Mouse (Mus musculus): ENCODE measurements at regions not wholly inside any gene's neighbourhood (a gene's known extent, or its start where the extent isn't known, plus 50 kb on each side); places are given as distances from the start of the nearest gene placed in this dataset.

DNA sequence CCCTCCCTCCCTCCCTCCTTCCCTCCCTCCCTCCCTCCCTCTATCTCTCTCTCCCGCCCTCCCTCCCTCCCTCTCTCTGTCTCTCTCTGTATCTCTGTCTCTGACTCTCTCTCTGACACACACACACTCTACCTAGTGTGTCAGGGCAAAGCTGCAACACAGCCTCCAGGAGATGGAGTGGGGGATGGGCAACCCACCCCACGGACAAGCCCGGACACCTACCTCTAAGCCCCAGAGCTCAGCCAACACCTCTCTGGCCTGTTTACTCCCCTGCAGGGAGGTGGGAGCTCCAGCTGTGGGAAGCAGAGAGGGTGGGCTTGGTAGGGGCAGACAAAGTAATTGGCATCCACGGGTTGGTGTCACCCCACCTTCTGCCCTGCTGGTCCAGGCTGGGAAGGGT, 109.7 kb upstream of the Lhx1 start:
- Histone ChIP-seq H3K36me3 (ENCODE audit: control insufficient read depth, insufficient read depth) (no peaks in the 10 kb centered on the region), H3K9me3 (replicated peaks; ENCODE audit: control insufficient read depth, low read length) (no peaks in the 10 kb centered on the region), H3K9ac (ENCODE audit: low read length) (no peak overlapping the region), H3K4me2 (ENCODE audit: low read depth, low read length) (no peak overlapping the region), H3K4me1 (ENCODE audit: control insufficient read depth, insufficient read depth, low read length) (no peaks in the 10 kb centered on the region), H3K4me3 (ENCODE audit: low read length) (no peak overlapping the region), H3K27ac (ENCODE audit: low read length) (no peak overlapping the region), H3K27me3 (ENCODE audit: control insufficient read depth, insufficient read depth, low read length) (peaks cover 23% of the 10 kb centered on the region)
- WGBS = 12% methylated on average over 3 of the region's 4 CpGs
- ATAC-seq (replicated peaks; ENCODE audit: extremely low read depth, insufficient read depth, low FRiP score) = no peak

GRCm38 (mm10) chr11:84633300-84633699, 108.0 kb upstream of the Lhx1 start:
- Histone ChIP-seq H3K4me2 (ENCODE audit: low read depth, low read length) (no peak overlapping the region), H3K4me1 (ENCODE audit: control insufficient read depth, insufficient read depth, low read length) (no peaks in the 10 kb centered on the region), H3K9ac (ENCODE audit: low read length) (no peak overlapping the region), H3K27ac (ENCODE audit: low read length) (no peak overlapping the region), H3K4me3 (ENCODE audit: low read length) (no peak overlapping the region), H3K36me3 (ENCODE audit: control insufficient read depth, insufficient read depth) (no peaks in the 10 kb centered on the region), H3K27me3 (ENCODE audit: control insufficient read depth, insufficient read depth, low read length) (peaks cover 9% of the 10 kb centered on the region), H3K9me3 (replicated peaks; ENCODE audit: control insufficient read depth, low read length) (no peaks in the 10 kb centered on the region)
- WGBS = 69% methylated on average over 8 of the region's 8 CpGs
- no peak for ATAC-seq (replicated peaks; ENCODE audit: extremely low read depth, insufficient read depth, low FRiP score)

DNA sequence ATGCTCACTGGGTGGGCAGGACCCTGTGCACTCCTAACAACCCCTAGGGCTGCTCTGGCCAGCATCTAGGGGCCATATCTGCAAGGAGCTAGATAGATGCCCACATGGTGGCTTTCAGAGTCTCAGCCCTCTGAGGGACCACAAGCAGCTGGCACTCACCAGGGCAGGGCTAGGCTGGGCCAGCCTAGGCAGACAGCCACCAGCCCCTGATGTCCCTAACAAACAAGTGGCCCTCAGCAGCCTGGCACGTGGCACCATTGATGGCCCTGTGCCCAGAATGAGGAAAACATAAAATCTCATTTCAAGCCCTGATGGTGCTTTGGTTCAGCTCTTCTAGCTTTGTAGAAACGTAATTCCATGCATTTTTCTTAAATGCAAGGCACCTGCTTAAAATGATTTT, 102.8 kb upstream of the Lhx1 start:
- WGBS = 73% methylated on average over 2 of the region's 2 CpGs
- Histone ChIP-seq H3K27me3 (ENCODE audit: control insufficient read depth, insufficient read depth, low read length) (no peaks in the 10 kb centered on the region), H3K9ac (ENCODE audit: low read length) (no peak overlapping the region), H3K27ac (ENCODE audit: low read length) (no peak overlapping the region), H3K9me3 (replicated peaks; ENCODE audit: control insufficient read depth, low read length) (no peaks in the 10 kb centered on the region), H3K4me1 (ENCODE audit: control insufficient read depth, insufficient read depth, low read length) (no peaks in the 10 kb centered on the region), H3K36me3 (ENCODE audit: control insufficient read depth, insufficient read depth) (no peaks in the 10 kb centered on the region), H3K4me2 (ENCODE audit: low read depth, low read length) (no peak overlapping the region), H3K4me3 (ENCODE audit: low read length) (no peak overlapping the region)
- no peak for ATAC-seq (replicated peaks; ENCODE audit: extremely low read depth, insufficient read depth, low FRiP score)

DNA sequence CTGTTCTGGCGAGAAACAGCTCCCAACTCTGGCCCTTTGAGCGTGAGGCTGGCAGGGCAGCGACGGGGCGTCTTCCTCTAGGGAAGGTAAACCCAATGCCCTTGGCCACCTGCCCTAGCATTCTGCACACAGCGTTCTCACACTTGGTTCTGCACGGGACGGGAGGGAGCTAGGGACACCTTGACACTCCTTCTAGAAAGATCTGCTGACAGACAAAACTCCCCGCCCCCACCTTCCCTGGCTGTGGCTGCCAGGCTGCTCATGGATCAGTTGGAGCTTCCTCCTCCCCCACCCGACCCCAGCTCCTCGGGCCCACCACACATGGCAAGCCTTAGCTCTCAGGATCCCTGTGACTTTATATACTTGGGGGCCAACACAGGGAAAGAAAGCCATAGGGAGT, 102.3 kb upstream of the Lhx1 start:
- Histone ChIP-seq H3K4me2 (ENCODE audit: low read depth, low read length) (no peak overlapping the region), H3K9me3 (replicated peaks; ENCODE audit: control insufficient read depth, low read length) (no peaks in the 10 kb centered on the region)

DNA sequence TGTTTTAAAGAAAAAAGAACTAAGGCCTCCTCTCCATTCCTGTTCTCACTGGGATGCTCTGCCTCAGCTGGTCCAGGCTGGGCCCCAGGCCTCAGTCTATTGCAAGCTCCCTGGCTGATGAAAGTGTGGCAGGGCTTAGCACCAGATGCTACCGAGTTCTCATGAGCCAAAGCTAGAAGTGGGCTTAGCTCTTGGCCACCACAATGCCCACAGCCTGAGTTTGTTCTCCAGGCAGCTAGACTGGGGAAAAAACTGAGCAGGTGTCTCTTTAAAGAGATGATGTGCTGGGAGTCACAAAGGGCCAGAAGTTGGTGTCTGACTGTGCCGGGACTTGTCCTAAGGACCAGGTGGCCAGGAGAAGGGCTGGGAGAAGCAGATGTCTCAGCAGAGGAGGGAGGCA, 101.9 kb upstream of the Lhx1 start:
- H3K4me2 ChIP-seq (ENCODE audit: low read depth, low read length) = no peak overlapping the region
- H3K4me1 ChIP-seq (ENCODE audit: control insufficient read depth, insufficient read depth, low read length) = no peaks in the 10 kb centered on the region
- no peaks in the 10 kb centered on the region for H3K27me3 ChIP-seq (ENCODE audit: control insufficient read depth, insufficient read depth, low read length)
- 69% methylated on average over 2 of the region's 2 CpGs for WGBS
- no peak for ATAC-seq (replicated peaks; ENCODE audit: extremely low read depth, insufficient read depth, low FRiP score)
- no peak overlapping the region for H3K27ac ChIP-seq (ENCODE audit: low read length)
- H3K9me3 ChIP-seq (replicated peaks; ENCODE audit: control insufficient read depth, low read length) = no peaks in the 10 kb centered on the region
- H3K36me3 ChIP-seq (ENCODE audit: control insufficient read depth, insufficient read depth) = no peaks in the 10 kb centered on the region
- no peak overlapping the region for H3K4me3 ChIP-seq (ENCODE audit: low read length)
- H3K9ac ChIP-seq (ENCODE audit: low read length) = no peak overlapping the region

More for the DNA sequence above, 102.3 kb upstream of the Lhx1 start:
- Histone ChIP-seq H3K27me3 (ENCODE audit: control insufficient read depth, insufficient read depth, low read length) (no peaks in the 10 kb centered on the region), H3K4me3 (ENCODE audit: low read length) (no peak overlapping the region), H3K36me3 (ENCODE audit: control insufficient read depth, insufficient read depth) (no peaks in the 10 kb centered on the region), H3K9ac (ENCODE audit: low read length) (no peak overlapping the region), H3K4me1 (ENCODE audit: control insufficient read depth, insufficient read depth, low read length) (no peaks in the 10 kb centered on the region), H3K27ac (ENCODE audit: low read length) (no peak overlapping the region)
- no peak for ATAC-seq (replicated peaks; ENCODE audit: extremely low read depth, insufficient read depth, low FRiP score)
- 64% methylated on average over 11 of the region's 11 CpGs for WGBS

GRCm38 (mm10) chr11:84624100-84624499, 98.8 kb upstream of the Lhx1 start:
- Histone ChIP-seq H3K9ac (ENCODE audit: low read length) (no peak overlapping the region), H3K4me2 (ENCODE audit: low read depth, low read length) (no peak overlapping the region), H3K9me3 (replicated peaks; ENCODE audit: control insufficient read depth, low read length) (no peaks in the 10 kb centered on the region), H3K27ac (ENCODE audit: low read length) (no peak overlapping the region), H3K27me3 (ENCODE audit: control insufficient read depth, insufficient read depth, low read length) (no peaks in the 10 kb centered on the region), H3K4me3 (ENCODE audit: low read length) (no peak overlapping the region), H3K36me3 (ENCODE audit: control insufficient read depth, insufficient read depth) (no peaks in the 10 kb centered on the region), H3K4me1 (ENCODE audit: control insufficient read depth, insufficient read depth, low read length) (no peaks in the 10 kb centered on the region)
- ATAC-seq (replicated peaks; ENCODE audit: extremely low read depth, insufficient read depth, low FRiP score) = no peak
- 21% methylated on average over 5 of the region's 5 CpGs for WGBS

DNA sequence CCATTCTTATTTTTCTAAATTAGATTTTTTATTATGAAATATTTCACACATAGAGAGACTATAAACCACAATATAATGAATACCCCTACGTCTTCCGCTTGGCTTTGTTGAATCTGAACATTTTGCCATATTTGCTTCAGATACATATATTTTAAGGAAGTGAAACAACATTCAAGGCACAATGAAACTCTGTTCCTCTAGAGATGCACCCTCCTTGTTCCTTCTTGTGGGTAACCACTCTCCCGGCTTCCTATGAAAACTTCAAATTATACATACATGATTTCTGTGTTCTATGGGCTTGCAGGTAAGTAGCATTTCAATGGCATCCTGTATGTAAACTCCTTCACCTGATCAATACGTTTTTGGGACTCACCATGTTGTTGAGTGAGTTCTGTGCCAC, 94.4 kb upstream of the Lhx1 start:
- Histone ChIP-seq H3K4me3 (ENCODE audit: low read length) (no peak overlapping the region), H3K4me1 (ENCODE audit: control insufficient read depth, insufficient read depth, low read length) (no peaks in the 10 kb centered on the region), H3K27me3 (ENCODE audit: control insufficient read depth, insufficient read depth, low read length) (no peaks in the 10 kb centered on the region), H3K27ac (ENCODE audit: low read length) (no peak overlapping the region), H3K9me3 (replicated peaks; ENCODE audit: control insufficient read depth, low read length) (peaks cover 3% of the 10 kb centered on the region; the same call in 1 of the 2 replicates), H3K36me3 (ENCODE audit: control insufficient read depth, insufficient read depth) (no peaks in the 10 kb centered on the region), H3K4me2 (ENCODE audit: low read depth, low read length) (no peak overlapping the region), H3K9ac (ENCODE audit: low read length) (no peak overlapping the region)
- ATAC-seq (replicated peaks; ENCODE audit: extremely low read depth, insufficient read depth, low FRiP score) = no peak
- WGBS = 79% methylated on average over 4 of the region's 4 CpGs

DNA sequence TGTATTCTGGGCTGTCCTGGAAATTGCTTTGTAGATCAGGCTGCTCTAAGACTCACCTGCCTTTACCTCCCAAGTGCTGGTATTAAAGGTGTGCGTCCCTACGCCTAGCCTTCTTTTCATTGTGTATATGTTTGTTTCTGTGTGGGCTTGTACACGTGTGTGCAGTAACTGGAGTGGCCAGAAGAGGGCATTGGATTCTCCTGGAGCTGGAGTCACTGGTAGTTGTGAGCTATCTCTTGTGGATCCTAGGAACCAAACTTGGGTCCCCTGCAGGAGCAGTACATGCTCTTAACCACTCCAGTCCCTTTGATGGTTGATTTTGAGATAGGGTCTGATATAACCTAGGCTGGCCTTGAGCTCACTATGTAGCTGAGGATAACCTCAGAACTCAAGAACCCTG, 93.2 kb upstream of the Lhx1 start:
- H3K4me3 ChIP-seq (ENCODE audit: low read length) = no peak overlapping the region
- WGBS = 79% methylated on average over 3 of the region's 3 CpGs
- no peak for ATAC-seq (replicated peaks; ENCODE audit: extremely low read depth, insufficient read depth, low FRiP score)

GRCm38 (mm10) chr11:84612982-84613720, 87.8 kb upstream of the Lhx1 start:
- Histone ChIP-seq H3K9ac (ENCODE audit: low read length) (no peak overlapping the region), H3K4me1 (ENCODE audit: control insufficient read depth, insufficient read depth, low read length) (no peaks in the 10 kb centered on the region), H3K4me2 (ENCODE audit: low read depth, low read length) (no peak overlapping the region), H3K4me3 (ENCODE audit: low read length) (no peak overlapping the region), H3K27me3 (ENCODE audit: control insufficient read depth, insufficient read depth, low read length) (no peaks in the 10 kb centered on the region), H3K9me3 (replicated peaks; ENCODE audit: control insufficient read depth, low read length) (no peaks in the 10 kb centered on the region), H3K27ac (ENCODE audit: low read length) (no peak overlapping the region), H3K36me3 (ENCODE audit: control insufficient read depth, insufficient read depth) (no peaks in the 10 kb centered on the region)
- 47% methylated on average over 9 of the region's 9 CpGs for WGBS
- ATAC-seq (replicated peaks; ENCODE audit: extremely low read depth, insufficient read depth, low FRiP score) = no peak

More for the DNA sequence above, 93.2 kb upstream of the Lhx1 start:
- Histone ChIP-seq H3K36me3 (ENCODE audit: control insufficient read depth, insufficient read depth) (no peaks in the 10 kb centered on the region), H3K9me3 (replicated peaks; ENCODE audit: control insufficient read depth, low read length) (peaks cover 3% of the 10 kb centered on the region; the same call in 1 of the 2 replicates), H3K4me1 (ENCODE audit: control insufficient read depth, insufficient read depth, low read length) (no peaks in the 10 kb centered on the region), H3K4me2 (ENCODE audit: low read depth, low read length) (no peak overlapping the region), H3K27ac (ENCODE audit: low read length) (no peak overlapping the region), H3K27me3 (ENCODE audit: control insufficient read depth, insufficient read depth, low read length) (no peaks in the 10 kb centered on the region), H3K9ac (ENCODE audit: low read length) (no peak overlapping the region)

Data from heart, embryonic 16.5 days (tissue).